Mouse (Mus musculus): ENCODE results near the gene Coro1b. TPM values are rescaled to one million over a fixed set of nuclear protein-coding genes. Genes with fewer than 3 reads are reported as not detected.
"Not testable (repeated sequence)": the region's sequence is repeated elsewhere in the genome, so short reads cannot be mapped to it uniquely, and the experiment has no call there.

Gene Coro1b
- polyA plus RNA-seq, 1 experiment from 2014 or later: 237 TPM

GRCm38 (mm10) chr19:4135963-4136345, 12.5 kb upstream of the Coro1b start:
- peak; percentile 66 for ATAC-seq
- H3K4me2 ChIP-seq (replicated peaks; ENCODE audit: low read depth); H3K27ac ChIP-seq (ENCODE audit: low read depth, low read length); H3K9ac ChIP-seq (ENCODE audit: low read depth, low read length); H3K4me1 ChIP-seq (replicated peaks; ENCODE audit: control insufficient read depth, insufficient read depth, low read length); H3K27me3 ChIP-seq (replicated peaks; ENCODE audit: control insufficient read depth, insufficient read depth, low read length); H3K4me3 ChIP-seq (ENCODE audit: low read depth, low read length); H3K9me3 ChIP-seq (ENCODE audit: control insufficient read depth): not testable (repeated sequence)
- peaks cover 22% of the 10 kb centered on the region for H3K36me3 ChIP-seq (ENCODE audit: control insufficient read depth, insufficient read depth)
- peak; percentile 70 for TF ChIP-seq CTCF (IDR thresholded peaks at IDR 0.05; ENCODE audit: low read depth)
- 17% methylated on average over 8 of the region's 8 CpGs for WGBS

- H3K27ac ChIP-seq (ENCODE audit: low read depth, low read length): no peak overlapping the region
- WGBS: 87% methylated on average over 5 of the region's 5 CpGs
- H3K4me1 ChIP-seq (replicated peaks; ENCODE audit: control insufficient read depth, insufficient read depth, low read length): no peaks in the 10 kb centered on the region
- ATAC-seq: no peak
- no peak for TF ChIP-seq CTCF (IDR thresholded peaks at IDR 0.05; ENCODE audit: low read depth)
- H3K4me2 ChIP-seq (replicated peaks; ENCODE audit: low read depth): no peak overlapping the region
- H3K36me3 ChIP-seq (ENCODE audit: control insufficient read depth, insufficient read depth): peaks cover 17% of the 10 kb centered on the region
- H3K9me3 ChIP-seq (ENCODE audit: control insufficient read depth): no peaks in the 10 kb centered on the region
- no peak overlapping the region for H3K4me3 ChIP-seq (ENCODE audit: low read depth, low read length)
- H3K9ac ChIP-seq (ENCODE audit: low read depth, low read length): no peak overlapping the region
- no peaks in the 10 kb centered on the region for H3K27me3 ChIP-seq (replicated peaks; ENCODE audit: control insufficient read depth, insufficient read depth, low read length)
Observed at GRCm38 (mm10) chr19:4136463-4136862, 12.0 kb upstream of the Coro1b start.

- 71% methylated on average over 5 of the region's 5 CpGs for whole genome bisulfite sequencing
- no peaks in the 10 kb centered on the region for H3K4me1 ChIP-seq (replicated peaks; ENCODE audit: control insufficient read depth, insufficient read depth, low read length)
Observed at GRCm38 (mm10) chr19:4137913-4138312, 10.5 kb upstream of the Coro1b start.

GRCm38 (mm10) chr19:4139446-4139845, 9.0 kb upstream of the Coro1b start, which contains the start of gene Gpr152:
Gpr152 (plus strand) TSS chr19:4139787.
- H3K9me3 ChIP-seq (ENCODE audit: control insufficient read depth): no peaks in the 10 kb centered on the region
- no peak within 1 kb of the TSS for H3K4me2 ChIP-seq (replicated peaks; ENCODE audit: low read depth)
- ATAC-seq: no peak
- no peak within 1 kb of the TSS for H3K9ac ChIP-seq (ENCODE audit: low read depth, low read length)
- no peak within 1 kb of the TSS for H3K4me3 ChIP-seq (ENCODE audit: low read depth, low read length)
- H3K4me1 ChIP-seq (replicated peaks; ENCODE audit: control insufficient read depth, insufficient read depth, low read length): no peaks in the 10 kb centered on the region
- no peak for TF ChIP-seq CTCF (IDR thresholded peaks at IDR 0.05; ENCODE audit: low read depth)
- H3K27ac ChIP-seq (ENCODE audit: low read depth, low read length): no peak within 1 kb of the TSS
- H3K27me3 ChIP-seq (replicated peaks; ENCODE audit: control insufficient read depth, insufficient read depth, low read length): no peaks in the 10 kb centered on the region
- WGBS: 86% methylated on average over 2 of the region's 2 CpGs
- no peaks in the 10 kb centered on the region for H3K36me3 ChIP-seq (ENCODE audit: control insufficient read depth, insufficient read depth)

More at GRCm38 (mm10) chr19:4137913-4138312, 10.5 kb upstream of the Coro1b start:
- Histone ChIP-seq H3K27me3 (replicated peaks; ENCODE audit: control insufficient read depth, insufficient read depth, low read length) (no peaks in the 10 kb centered on the region), H3K27ac (ENCODE audit: low read depth, low read length) (no peak overlapping the region), H3K9ac (ENCODE audit: low read depth, low read length) (no peak overlapping the region), H3K9me3 (ENCODE audit: control insufficient read depth) (no peaks in the 10 kb centered on the region), H3K36me3 (ENCODE audit: control insufficient read depth, insufficient read depth) (peaks cover 2% of the 10 kb centered on the region; the same call in 1 of the 2 replicates), H3K4me3 (ENCODE audit: low read depth, low read length) (no peak overlapping the region), H3K4me2 (replicated peaks; ENCODE audit: low read depth) (no peak overlapping the region)
- TF ChIP-seq CTCF (IDR thresholded peaks at IDR 0.05; ENCODE audit: low read depth): no peak
- ATAC-seq: no peak

- no peak for ATAC-seq
- H3K36me3 ChIP-seq (ENCODE audit: control insufficient read depth, insufficient read depth): no peaks in the 10 kb centered on the region
- no peak overlapping the region for H3K9ac ChIP-seq (ENCODE audit: low read depth, low read length)
- H3K9me3 ChIP-seq (ENCODE audit: control insufficient read depth): no peaks in the 10 kb centered on the region
- no peaks in the 10 kb centered on the region for H3K27me3 ChIP-seq (replicated peaks; ENCODE audit: control insufficient read depth, insufficient read depth, low read length)
- 78% methylated on average over 6 of the region's 6 CpGs for WGBS
- H3K4me1 ChIP-seq (replicated peaks; ENCODE audit: control insufficient read depth, insufficient read depth, low read length): no peaks in the 10 kb centered on the region
- H3K4me2 ChIP-seq (replicated peaks; ENCODE audit: low read depth): no peak overlapping the region
- no peak overlapping the region for H3K4me3 ChIP-seq (ENCODE audit: low read depth, low read length)
- TF ChIP-seq CTCF (IDR thresholded peaks at IDR 0.05; ENCODE audit: low read depth): no peak
- H3K27ac ChIP-seq (ENCODE audit: low read depth, low read length): no peak overlapping the region
Observed at GRCm38 (mm10) chr19:4140147-4140546, 8.3 kb upstream of the Coro1b start.

- Histone ChIP-seq H3K4me3 (ENCODE audit: low read depth, low read length) (no peak overlapping the region), H3K27me3 (replicated peaks; ENCODE audit: control insufficient read depth, insufficient read depth, low read length) (no peaks in the 10 kb centered on the region), H3K27ac (ENCODE audit: low read depth, low read length) (no peak overlapping the region), H3K9me3 (ENCODE audit: control insufficient read depth) (no peaks in the 10 kb centered on the region), H3K36me3 (ENCODE audit: control insufficient read depth, insufficient read depth) (no peaks in the 10 kb centered on the region), H3K4me2 (replicated peaks; ENCODE audit: low read depth) (no peak overlapping the region), H3K9ac (ENCODE audit: low read depth, low read length) (no peak overlapping the region), H3K4me1 (replicated peaks; ENCODE audit: control insufficient read depth, insufficient read depth, low read length) (no peaks in the 10 kb centered on the region)
- no peak for TF ChIP-seq CTCF (IDR thresholded peaks at IDR 0.05; ENCODE audit: low read depth)
- no peak; the same call in 1 of the 2 replicates for ATAC-seq
- 85% methylated on average over 18 of the region's 18 CpGs for WGBS
Observed at GRCm38 (mm10) chr19:4142416-4143173, 5.8 kb upstream of the Coro1b start.

Data from intestine, postnatal 0 days (tissue).